Mouse (Mus musculus): ENCODE measurements around the gene Sik2. TPM values are rescaled to one million over a fixed set of nuclear protein-coding genes. Genes with fewer than 3 reads are reported as not detected.

The Sik2 gene
- polyA plus RNA-seq (2015; fragmentation: Nextera tagmentation; extraction: Ambion mirVana), result 14.0 and 16.4 TPM in 2 replicates

GRCm38 (mm10) chr9:51008841-51009655 is at the start of gene Sik2:
TSS of gene Sik2 (minus strand) at chr9:51009073.

GRCm38 (mm10) chr9:50845081-50845480 is 163.8 kb downstream of the Sik2 start, which contains the start of gene Ppp2r1b:
TSS of gene Ppp2r1b (plus strand) at chr9:50845301.

Other genes starting within 250 kb of the Sik2 start
- gene Fdxacb1, start 240.8 kb downstream of the Sik2 start, polyA plus RNA-seq (2015; fragmentation: Nextera tagmentation; extraction: Ambion mirVana), result 7.9 and 8.8 TPM in 2 replicates
- gene Alg9, start 234.1 kb downstream of the Sik2 start, polyA plus RNA-seq (2015; fragmentation: Nextera tagmentation; extraction: Ambion mirVana), result 47.7 and 52.7 TPM in 2 replicates
- 64.4 and 69.0 TPM in 2 replicates for gene 1110032A03Rik, start 233.6 kb downstream of the Sik2 start, polyA plus RNA-seq (2015; fragmentation: Nextera tagmentation; extraction: Ambion mirVana)
- gene Ppp2r1b, start 163.8 kb downstream of the Sik2 start, polyA plus RNA-seq (2015; fragmentation: Nextera tagmentation; extraction: Ambion mirVana), result 28.7 and 29.8 TPM in 2 replicates
- gene Btg4, start 51.8 kb upstream of the Sik2 start, polyA plus RNA-seq (2015; fragmentation: Nextera tagmentation; extraction: Ambion mirVana), result not detected in 2 replicates
- 10.1 and 12.9 TPM in 2 replicates for gene Layn, start 68.0 kb upstream of the Sik2 start, polyA plus RNA-seq (2015; fragmentation: Nextera tagmentation; extraction: Ambion mirVana)
- gene 4833427G06Rik, start 93.0 kb upstream of the Sik2 start, polyA plus RNA-seq (2015; fragmentation: Nextera tagmentation; extraction: Ambion mirVana), result 1.2 and 1.7 TPM in 2 replicates
- gene Gm32742, start 156.4 kb upstream of the Sik2 start, polyA plus RNA-seq (2015; fragmentation: Nextera tagmentation; extraction: Ambion mirVana), result not detected in 2 replicates
- gene Pou2af1, start 204.6 kb upstream of the Sik2 start, polyA plus RNA-seq (2015; fragmentation: Nextera tagmentation; extraction: Ambion mirVana), result 0.19 TPM in 1 of 2 replicates, not detected in the other

Measured in neural tube, postnatal 0 days (tissue).